Mouse (Mus musculus) limb, embryonic 11.5 days (tissue): ENCODE results near the gene Ankrd33b. TPM values are rescaled to one million over a fixed set of nuclear protein-coding genes. Genes with fewer than 3 reads are reported as not detected.
A peak's percentile ranks its signal among the peaks of the same experiment; 100 is the strongest.

ENCODE experiments used
- ATAC-seq: fragments of 200-750 bp; cut with Nextera tagmentation; 2 replicates; pipeline ENCODE4 v1.8.0; 2017; ENCODE audit warnings: low read depth; ENCODE audit not compliant: insufficient number of reproducible peaks, low FRiP score, low TSS enrichment
- DNase-seq: peaks from one replicate; pipeline ENCODE4 v3.0.0-alpha.2; 2015; ENCODE audit warnings: low spot score
- H3K27ac ChIP-seq: fragments of 300-500 bp; sonication (generic); replicated peaks from 2 replicates; pipeline ENCODE4 v1.5.1; 2014; ENCODE audit warnings: low read depth, mild to moderate bottlenecking, low read length
- H3K27me3 ChIP-seq: fragments of 300-500 bp; sonication (generic); 2 replicates; pipeline ENCODE4 v1.6.1; 2014; ENCODE audit warnings: mild to moderate bottlenecking, low read length, mixed read lengths; ENCODE audit not compliant: control insufficient read depth, insufficient read depth
- H3K36me3 ChIP-seq: fragments of 300-500 bp; sonication (generic); 2 replicates; pipeline ENCODE4 v1.6.1; 2014; ENCODE audit warnings: mild to moderate bottlenecking, low read length, moderate library complexity, mixed read lengths; ENCODE audit not compliant: control insufficient read depth, insufficient read depth
- H3K4me1 ChIP-seq: fragments of 300-500 bp; sonication (generic); 2 replicates; pipeline ENCODE4 v1.6.1; 2014; ENCODE audit warnings: low read length, mixed read lengths; ENCODE audit not compliant: control insufficient read depth, insufficient read depth
- H3K4me2 ChIP-seq: fragments of 300-500 bp; sonication (generic); 2 replicates; pipeline ENCODE4 v1.6.1; 2014; ENCODE audit warnings: low read depth, mild to moderate bottlenecking, moderate library complexity; ENCODE audit not compliant: severe bottlenecking
- H3K4me3 ChIP-seq: fragments of 300-500 bp; sonication (generic); 2 replicates; pipeline ENCODE4 v1.5.1; 2014; ENCODE audit warnings: low read depth, low read length
- H3K9ac ChIP-seq: fragments of 300-500 bp; sonication (generic); 2 replicates; pipeline ENCODE4 v1.6.1; 2014; ENCODE audit warnings: mild to moderate bottlenecking, low read length
- H3K9me3 ChIP-seq: fragments of 300-500 bp; sonication (generic); 2 replicates; pipeline ENCODE4 v1.6.1; 2016; ENCODE audit warnings: low read length; ENCODE audit not compliant: control insufficient read depth
- WGBS: fragments of 180-500 bp; shearing (Covaris S2); extraction: QIAGEN DNeasy Blood & Tissue Kit; methylation state at CpG from one replicate; pipeline ENCODE4 v1.1.7; 2014; 5-methylcytosine and 5-hydroxymethylcytosine counted together
- polyA plus RNA-seq: library from polyadenylated mRNA; unstranded; fragments of >200 nt; fragmentation: Nextera tagmentation; extraction: Ambion mirVana; gene quantifications from 2 replicates; pipeline ENCODE4 v1.2.1, GENCODE M21; 2014

The Ankrd33b gene
- polyA plus RNA-seq, 1 experiment from 2014 or later, result 0.36 TPM

DNA sequence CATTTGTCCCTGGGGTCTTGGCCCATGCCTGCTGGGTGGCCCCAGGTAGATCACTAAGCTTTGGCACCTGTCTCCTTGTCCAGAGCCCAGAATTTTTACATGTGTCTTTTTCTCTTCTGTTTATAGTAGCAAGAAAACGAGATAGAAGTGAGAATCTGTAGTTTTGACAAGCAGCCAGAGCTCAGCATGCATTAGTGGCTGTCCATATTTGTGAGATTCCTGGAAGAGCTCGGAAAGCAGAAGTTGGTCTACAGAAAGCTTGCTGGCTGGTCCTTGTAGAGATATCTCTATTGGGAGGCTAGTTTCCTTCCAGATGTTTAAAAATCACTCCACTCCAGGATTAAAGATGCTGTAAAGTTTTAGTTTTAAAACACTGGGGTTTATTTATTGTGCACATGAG lies 117.5 kb downstream of the Ankrd33b start:
- no peaks in the 10 kb centered on the region for H3K9me3 ChIP-seq
- H3K36me3 ChIP-seq, result no peaks in the 10 kb centered on the region
- no peak overlapping the region for H3K9ac ChIP-seq
- ATAC-seq (no peak), DNase-seq (no peak)
- no peak overlapping the region for H3K27ac ChIP-seq
- 74% methylated on average over 2 of the region's 2 CpGs for WGBS
- H3K27me3 ChIP-seq, result no peaks in the 10 kb centered on the region
- peaks cover 9% of the 10 kb centered on the region; the same call in 1 of the 2 replicates for H3K4me1 ChIP-seq
- no peak overlapping the region for H3K4me2 ChIP-seq
- no peak overlapping the region for H3K4me3 ChIP-seq

DNA sequence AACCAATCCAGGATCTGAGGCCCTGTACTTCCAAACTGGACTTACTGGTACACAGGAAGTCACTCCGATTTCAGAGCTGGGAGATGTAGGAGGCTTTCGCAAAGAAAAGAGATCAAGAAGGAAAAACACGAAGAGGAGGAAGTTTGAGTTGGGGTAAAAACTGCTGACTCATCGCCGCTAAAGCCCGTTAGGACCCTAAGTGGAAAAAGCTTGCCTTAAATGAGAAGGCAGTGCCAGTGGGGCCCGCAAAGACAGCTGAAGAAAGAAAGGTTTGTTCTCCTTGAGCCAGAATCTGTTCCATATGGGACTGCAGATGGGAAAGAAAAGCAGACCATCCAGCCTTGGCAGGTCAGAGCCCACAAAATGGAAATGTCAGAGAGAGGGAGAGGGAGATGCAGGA lies 118.6 kb downstream of the Ankrd33b start:
- no peak overlapping the region for H3K4me3 ChIP-seq
- H3K4me1 ChIP-seq, result peaks cover 9% of the 10 kb centered on the region; the same call in 1 of the 2 replicates
- no peaks in the 10 kb centered on the region for H3K9me3 ChIP-seq
- no peaks in the 10 kb centered on the region for H3K27me3 ChIP-seq
- no peaks in the 10 kb centered on the region for H3K36me3 ChIP-seq
- DNase-seq (peak; percentile 42), ATAC-seq (no peak; the same call in 1 of the 2 replicates)
- H3K9ac ChIP-seq, result no peak overlapping the region
- WGBS, result 57% methylated on average over 7 of the region's 7 CpGs
- 0 out of 2 replicates have a peak overlapping the region, but pooled peaks have one; percentile 36 for H3K27ac ChIP-seq
- no peak overlapping the region for H3K4me2 ChIP-seq

- peaks cover 1% of the 10 kb centered on the region; the same call in 1 of the 2 replicates for H3K36me3 ChIP-seq
- H3K9ac ChIP-seq, result no peak overlapping the region
- H3K27ac ChIP-seq, result no peak overlapping the region
- no peak overlapping the region for H3K4me3 ChIP-seq
- H3K4me2 ChIP-seq, result no peak overlapping the region
- no peaks in the 10 kb centered on the region; the same call in 1 of the 2 replicates for H3K9me3 ChIP-seq
- ATAC-seq, result no peak
- WGBS, result 65% methylated on average over 9 of the region's 9 CpGs
- peaks cover 9% of the 10 kb centered on the region; the same call in 1 of the 2 replicates for H3K4me1 ChIP-seq
- H3K27me3 ChIP-seq, result no peaks in the 10 kb centered on the region
- no peak for DNase-seq
Measured at GRCm38 (mm10) chr15:31247035-31247434, 120.5 kb downstream of the Ankrd33b start.

- WGBS, result 77% methylated on average over 9 of the region's 9 CpGs
- peaks cover 4% of the 10 kb centered on the region; the same call in 1 of the 2 replicates for H3K36me3 ChIP-seq
- H3K4me2 ChIP-seq, result no peak overlapping the region
- H3K9ac ChIP-seq, result no peak overlapping the region
- DNase-seq, result no peak
- peaks cover 9% of the 10 kb centered on the region; the same call in 1 of the 2 replicates for H3K4me1 ChIP-seq
- no peak for ATAC-seq
- H3K27me3 ChIP-seq, result no peaks in the 10 kb centered on the region
- H3K27ac ChIP-seq, result no peak overlapping the region
- H3K9me3 ChIP-seq, result peaks cover 3% of the 10 kb centered on the region; the same call in 1 of the 2 replicates
- no peak overlapping the region for H3K4me3 ChIP-seq
Measured at GRCm38 (mm10) chr15:31245934-31246333, 121.6 kb downstream of the Ankrd33b start.

- WGBS, result 90% methylated on average over 17 of the region's 17 CpGs
- Histone ChIP-seq H3K4me1 (peaks cover 9% of the 10 kb centered on the region; the same call in 1 of the 2 replicates), H3K36me3 (peaks cover 4% of the 10 kb centered on the region; the same call in 1 of the 2 replicates), H3K4me3 (no peak overlapping the region), H3K9ac (no peak overlapping the region), H3K9me3 (peaks cover 3% of the 10 kb centered on the region; the same call in 1 of the 2 replicates), H3K27ac (no peak overlapping the region), H3K27me3 (no peaks in the 10 kb centered on the region), H3K4me2 (no peak overlapping the region)
- DNase-seq (no peak), ATAC-seq (no peak)
Measured at GRCm38 (mm10) chr15:31244696-31245445, 122.7 kb downstream of the Ankrd33b start.

DNA sequence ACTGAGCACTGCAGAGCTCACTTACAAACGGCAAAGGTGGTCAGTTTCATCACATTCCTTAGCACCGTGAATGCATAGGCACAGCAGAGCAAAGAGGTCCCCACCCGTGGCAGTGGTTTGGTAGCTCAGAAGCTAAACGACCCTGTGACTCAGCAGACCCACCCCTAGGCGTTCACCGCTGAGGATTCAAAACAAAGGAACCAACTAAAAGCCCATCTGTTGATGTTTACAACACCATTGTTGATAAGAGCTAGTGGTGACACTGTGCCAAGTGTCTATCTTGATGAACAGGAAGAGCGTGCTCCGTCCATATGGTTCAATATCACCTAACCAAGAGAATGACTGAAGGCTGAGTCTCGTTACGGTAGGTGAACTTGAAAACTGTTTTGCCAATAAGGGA lies 124.3 kb downstream of the Ankrd33b start:
- ATAC-seq, result no peak
- Histone ChIP-seq H3K9ac (no peak overlapping the region), H3K36me3 (peaks cover 4% of the 10 kb centered on the region; the same call in 1 of the 2 replicates), H3K4me3 (no peak overlapping the region), H3K4me2 (no peak overlapping the region), H3K4me1 (peaks cover 2% of the 10 kb centered on the region), H3K27ac (no peak overlapping the region), H3K27me3 (no peaks in the 10 kb centered on the region), H3K9me3 (peaks cover 3% of the 10 kb centered on the region; the same call in 1 of the 2 replicates)
- WGBS, result 80% methylated on average over 10 of the region's 10 CpGs
- DNase-seq, result no peak

Other genes starting within 250 kb of the Ankrd33b start
- gene Dap, start 143.4 kb downstream of the Ankrd33b start, polyA plus RNA-seq, result 66.3 and 67.2 TPM in 2 replicates
- 3.3 and 3.5 TPM in 2 replicates for gene Ropn1l, start 86.0 kb upstream of the Ankrd33b start, polyA plus RNA-seq
- 40.5 and 41.5 TPM in 2 replicates for gene March6, start 163.3 kb upstream of the Ankrd33b start, polyA plus RNA-seq
- gene Cmbl, start 197.7 kb upstream of the Ankrd33b start, polyA plus RNA-seq, result 0.54 and 1.1 TPM in 2 replicates
- gene Cct5, start 234.1 kb upstream of the Ankrd33b start, polyA plus RNA-seq, result 725 and 743 TPM in 2 replicates
- 14.5 and 16.6 TPM in 2 replicates for gene Fam173b, start 234.1 kb upstream of the Ankrd33b start, polyA plus RNA-seq